Mouse (Mus musculus) cerebellum, adult 11 months (tissue): Measurements from ENCODE around the gene Gm4353.
"Not testable (repeated sequence)": the region's sequence is repeated elsewhere in the genome, so short reads cannot be mapped to it uniquely, and the experiment has no call there.

ENCODE experiments used
- DNase-seq: peaks from one replicate; pipeline ENCODE4 v3.0.0; 2022

Gene Gm4353

DNA sequence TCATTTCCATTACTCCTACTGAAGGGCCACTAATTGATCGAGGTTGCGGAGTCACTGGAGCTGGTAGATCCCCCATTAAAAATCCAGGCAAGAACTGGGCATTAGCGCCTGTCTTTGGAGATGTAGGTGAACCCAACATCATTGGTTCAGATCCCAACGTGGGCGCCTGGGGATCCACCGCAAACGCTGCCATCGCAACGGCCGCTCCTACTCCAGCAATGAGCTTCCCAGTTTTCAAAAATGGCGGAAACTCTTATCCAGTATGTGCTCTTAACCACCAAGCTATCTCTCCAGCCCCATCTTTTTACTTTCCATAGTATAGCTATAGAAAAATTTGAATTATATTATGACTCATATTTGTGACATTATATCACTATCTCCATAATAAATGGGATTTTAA lies at the start of gene Gm4353:
TSS of gene Gm4353 (minus strand) at position 270 of the 400 bp plus-strand sequence.
- DNase-seq = not testable (repeated sequence)

DNA sequence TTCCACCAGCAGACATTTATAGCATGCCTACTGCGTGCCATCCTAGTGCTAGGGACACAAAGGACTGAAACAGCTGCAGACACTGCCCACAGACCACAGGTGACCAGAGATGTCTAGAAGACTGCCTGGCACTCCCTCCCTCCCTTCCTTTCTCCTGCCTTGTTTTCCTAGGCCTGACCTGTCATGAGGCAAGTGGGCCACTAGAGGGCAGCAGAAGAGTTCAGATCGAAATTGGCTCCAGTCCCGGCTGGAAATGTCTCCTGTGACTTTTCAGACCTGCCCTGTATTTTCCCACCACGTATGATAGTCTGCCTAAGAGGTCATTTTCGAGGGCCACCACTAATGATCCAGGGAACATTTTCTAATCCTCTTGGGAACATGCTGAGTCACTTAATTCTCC lies 47.6 kb upstream of the Gm4353 start:
- DNase-seq = peak; percentile 64

DNA sequence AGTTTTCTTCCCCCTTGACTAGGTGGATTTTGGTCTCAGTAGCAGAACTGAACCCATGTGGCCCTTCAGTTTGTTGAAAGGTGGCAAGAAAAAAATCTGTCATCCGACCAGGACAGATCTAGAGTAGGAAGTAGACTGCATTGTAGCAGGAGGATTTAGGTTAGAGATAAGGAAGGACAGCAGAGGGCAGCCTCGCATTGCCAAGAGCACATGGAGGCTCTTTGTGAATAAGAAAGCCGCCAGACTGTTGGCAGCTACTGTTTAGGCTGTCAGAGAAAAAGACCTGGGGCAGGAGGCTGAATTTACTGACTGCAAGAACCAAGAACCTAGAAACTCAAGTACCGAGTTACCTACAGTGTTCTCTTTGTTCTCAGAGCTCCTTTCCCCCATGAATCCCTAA lies 47.0 kb upstream of the Gm4353 start:
- no peak for DNase-seq

DNA sequence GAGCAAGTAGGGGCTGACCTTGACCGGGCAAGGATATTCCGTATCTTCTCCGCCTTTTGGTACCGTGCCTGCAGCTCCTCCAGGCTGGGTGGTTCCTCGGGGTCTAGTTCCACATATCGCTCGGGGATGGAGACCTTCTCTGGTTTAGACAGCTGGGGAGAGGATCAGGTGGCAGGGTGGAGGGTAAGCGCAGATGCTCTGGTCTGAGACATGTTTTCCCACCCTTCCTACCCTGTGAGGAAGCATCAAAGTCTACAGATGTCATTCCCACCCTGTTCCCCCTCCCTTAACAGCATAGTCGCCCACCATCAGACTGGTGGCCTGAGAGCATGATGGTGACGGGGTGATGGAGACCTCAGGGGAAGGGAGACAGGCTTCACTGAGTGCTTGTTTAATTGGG lies 44.9 kb upstream of the Gm4353 start:
- no peak for DNase-seq

DNA sequence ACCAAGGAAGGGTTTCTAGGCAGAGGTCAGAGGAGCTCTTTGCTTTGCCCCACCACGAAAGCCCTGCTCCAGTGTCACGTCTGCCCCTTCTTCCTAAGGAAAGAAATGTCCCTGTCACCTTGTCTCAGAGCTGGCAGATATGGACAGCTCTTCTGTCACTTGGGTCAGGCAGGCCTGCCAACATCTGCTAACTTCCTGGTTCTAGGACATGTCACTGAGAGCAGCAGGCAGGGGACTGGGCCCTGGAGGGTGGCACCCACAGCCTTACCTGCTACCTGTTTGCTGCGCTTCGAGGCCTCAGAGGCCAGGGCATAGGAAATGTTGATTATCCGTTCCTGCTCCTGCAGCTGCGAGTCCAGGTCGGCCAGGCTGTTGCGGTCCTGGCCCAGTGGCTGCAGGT lies 43.9 kb upstream of the Gm4353 start:
- no peak for DNase-seq

DNA sequence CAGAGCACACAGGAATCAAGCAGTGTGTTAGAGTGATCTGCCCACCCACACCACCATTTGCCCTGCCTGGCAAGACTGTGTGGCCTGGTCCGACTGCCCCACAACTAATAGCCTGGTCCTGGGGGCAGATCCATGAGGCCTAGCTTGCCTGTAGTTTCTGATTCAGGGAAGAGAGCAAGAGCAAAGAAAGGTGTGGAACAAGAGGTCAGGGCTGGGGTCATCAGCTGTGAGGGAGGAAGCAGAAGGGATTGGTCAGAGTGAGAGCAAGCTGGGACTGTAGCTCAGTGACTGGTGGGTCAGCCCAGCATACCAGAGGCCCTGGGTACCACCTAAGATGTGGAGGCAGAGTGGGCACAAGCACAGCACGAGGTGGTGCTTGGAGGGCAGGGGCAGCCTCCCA lies 42.6 kb upstream of the Gm4353 start:
- DNase-seq = no peak

DNA sequence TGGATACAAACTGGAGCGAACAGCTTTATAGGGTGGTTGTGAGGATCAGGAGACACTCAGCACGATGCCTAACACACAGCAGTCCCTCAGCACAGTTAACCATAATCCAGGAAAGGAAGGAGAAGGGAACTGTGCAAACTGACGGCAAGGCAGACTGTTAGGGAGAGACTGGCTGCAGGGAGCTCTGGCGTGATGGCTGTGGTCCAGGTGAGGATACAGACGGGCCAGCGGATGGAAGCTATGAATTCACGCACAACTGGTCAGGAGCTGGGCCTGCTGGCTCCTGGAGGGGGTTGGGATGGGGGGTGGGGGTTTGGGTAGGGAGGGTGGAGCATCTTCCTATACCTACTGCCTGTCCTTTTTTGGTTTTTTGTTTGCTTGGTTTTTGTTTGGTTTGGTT lies 41.2 kb upstream of the Gm4353 start:
- DNase-seq = no peak

DNA sequence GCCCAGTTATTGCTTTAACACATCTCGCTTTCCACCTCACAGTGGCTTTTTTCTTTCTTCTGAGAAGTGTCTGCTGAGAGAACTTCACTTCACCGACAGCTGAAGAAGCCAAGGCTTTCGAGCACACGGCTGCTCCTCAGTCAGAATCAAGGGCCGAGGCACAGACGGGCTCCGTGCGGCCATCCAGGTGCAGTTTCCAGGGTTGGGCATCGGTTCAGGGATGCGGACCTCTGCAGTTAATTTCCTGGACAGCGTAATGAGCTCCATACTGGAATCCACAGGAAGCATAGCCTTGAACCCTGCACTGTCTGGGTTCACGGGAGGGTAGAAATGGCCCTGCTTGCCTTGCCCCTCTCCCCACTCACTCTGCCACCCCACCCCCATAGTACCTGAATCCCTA lies 39.6 kb upstream of the Gm4353 start:
- DNase-seq = no peak

DNA sequence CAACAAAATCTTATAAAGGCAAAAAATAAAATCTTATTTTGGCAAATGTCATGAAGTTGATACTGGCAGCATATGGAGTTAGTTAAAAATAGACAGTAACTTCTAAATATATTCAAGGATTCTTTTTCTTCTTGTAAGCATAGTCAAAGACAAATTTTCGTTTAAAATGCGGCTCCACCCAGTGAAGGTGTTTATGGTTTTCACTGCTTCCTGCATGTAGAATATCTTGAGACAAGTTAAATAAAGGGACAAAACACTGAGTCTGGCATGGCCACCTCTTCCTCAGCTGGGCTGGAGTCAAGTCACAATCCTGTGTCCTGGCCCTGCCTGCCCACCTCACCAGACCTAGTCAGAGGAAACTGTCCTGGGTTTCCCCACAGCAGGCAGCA lies 39.2 kb upstream of the Gm4353 start:
- no peak for DNase-seq

DNA sequence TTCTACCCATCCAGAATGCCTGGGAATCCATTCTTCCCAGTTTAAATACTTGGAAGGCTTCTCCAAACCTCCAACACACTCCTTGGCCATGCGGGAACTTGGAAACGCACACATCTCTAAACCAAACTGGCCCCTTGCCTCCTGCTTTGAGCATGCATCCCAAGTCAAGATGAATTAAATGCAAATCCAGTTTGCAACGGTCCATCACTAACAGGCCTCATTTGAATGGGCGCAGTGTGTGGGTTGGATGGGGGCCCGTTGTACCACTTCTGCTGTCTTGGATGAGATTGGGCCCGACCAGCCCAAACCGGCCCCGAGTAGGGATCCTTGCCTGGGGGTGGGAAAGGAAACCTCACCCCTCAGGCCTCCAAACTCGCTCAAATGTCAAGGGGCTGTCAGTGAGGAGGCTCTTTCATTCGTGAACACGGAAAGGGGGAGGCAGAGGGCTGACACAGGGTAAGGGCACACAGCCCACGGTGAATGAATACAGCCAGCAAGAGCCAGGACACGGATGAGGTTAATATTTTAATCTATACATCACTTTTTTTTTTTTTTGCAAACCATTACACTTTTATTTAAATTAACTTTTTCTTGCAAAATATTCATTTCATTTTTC lies 38.7 kb upstream of the Gm4353 start:
- no peak for DNase-seq

DNA sequence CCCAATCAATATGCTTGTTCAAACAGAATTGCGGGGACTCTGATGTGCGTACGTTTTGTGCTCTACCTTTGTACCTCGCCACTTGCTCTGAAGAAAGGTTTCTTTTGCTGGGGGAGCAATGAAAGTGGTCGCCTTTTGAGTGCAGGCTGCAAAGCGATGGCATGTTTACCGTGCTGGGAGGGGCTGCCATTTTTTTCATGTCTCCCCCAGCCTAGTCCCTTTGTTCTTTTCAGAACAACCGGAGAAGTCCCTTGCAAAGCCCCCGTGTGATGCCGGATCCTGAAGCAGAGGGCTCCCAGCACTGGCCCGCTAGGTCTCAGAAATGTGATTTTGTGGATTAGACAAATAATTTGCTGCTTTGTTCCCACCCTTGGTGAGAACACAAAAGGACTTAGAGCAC lies 36.8 kb upstream of the Gm4353 start:
- no peak for DNase-seq

DNA sequence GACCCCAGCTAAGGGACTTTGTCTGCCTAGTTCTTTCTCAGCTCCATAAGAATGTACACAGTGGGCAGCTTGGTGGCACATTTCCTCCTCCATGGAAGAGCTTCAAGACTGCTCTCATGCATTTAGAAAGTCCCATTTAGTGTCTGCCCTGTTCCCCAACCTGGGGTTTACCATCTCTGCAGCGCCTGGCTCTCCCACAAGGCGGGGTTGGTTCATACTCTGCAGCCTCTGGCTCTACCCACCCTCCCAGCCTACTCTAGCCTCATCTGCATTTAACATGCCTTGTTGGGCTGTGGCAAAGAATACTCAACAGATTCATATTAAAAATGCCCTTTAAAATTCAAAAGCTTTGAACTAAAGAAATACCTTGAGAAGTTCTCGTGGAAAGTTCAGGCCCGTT lies 36.3 kb upstream of the Gm4353 start:
- DNase-seq = no peak

DNA sequence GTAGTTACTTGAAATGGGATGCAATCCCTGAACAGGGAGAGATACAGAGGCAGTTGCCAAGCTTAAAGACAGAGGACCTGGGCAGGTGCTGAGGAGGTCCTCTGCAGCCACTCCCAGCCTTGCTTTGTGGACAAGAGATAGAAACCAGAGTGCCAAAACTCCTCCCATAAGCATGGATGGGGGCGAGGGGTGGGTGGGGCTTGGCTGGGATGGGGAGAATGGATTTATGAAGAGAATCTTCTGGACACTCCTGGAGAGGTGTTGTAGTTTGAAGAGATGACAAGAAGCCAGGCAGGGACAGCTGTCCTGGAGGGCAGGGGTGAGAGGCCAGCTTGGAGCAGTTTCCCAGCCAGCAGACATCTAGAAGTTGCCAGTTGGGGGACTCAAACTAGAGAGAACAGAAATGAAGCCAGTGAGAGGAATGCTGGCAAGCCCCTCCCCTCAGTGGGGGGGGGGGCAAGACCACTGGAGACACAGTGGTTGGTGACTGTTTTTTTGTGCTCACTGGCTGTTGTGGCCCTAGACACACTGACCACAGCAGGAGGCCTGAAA lies 34.9 kb upstream of the Gm4353 start:
- no peak for DNase-seq

DNA sequence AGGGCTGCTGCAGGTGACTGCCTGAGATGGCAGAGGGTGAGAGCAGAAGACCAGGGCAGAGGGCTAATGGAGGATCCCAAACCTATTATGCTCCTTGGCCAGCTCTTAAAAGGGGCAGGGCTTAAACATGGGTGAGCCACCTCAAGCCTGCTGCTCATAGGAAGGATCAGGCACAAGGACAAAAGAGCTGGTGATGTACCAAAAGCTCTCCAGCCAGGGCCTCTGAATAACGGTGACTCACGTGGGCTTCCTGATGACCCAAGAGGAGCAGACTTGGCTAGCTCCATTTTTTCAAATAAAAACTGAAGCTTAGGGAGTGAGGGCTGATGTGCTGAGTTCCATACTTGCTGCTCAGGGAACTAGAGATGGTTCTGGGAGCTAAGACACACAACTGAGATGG lies 31.6 kb upstream of the Gm4353 start:
- DNase-seq = no peak

DNA sequence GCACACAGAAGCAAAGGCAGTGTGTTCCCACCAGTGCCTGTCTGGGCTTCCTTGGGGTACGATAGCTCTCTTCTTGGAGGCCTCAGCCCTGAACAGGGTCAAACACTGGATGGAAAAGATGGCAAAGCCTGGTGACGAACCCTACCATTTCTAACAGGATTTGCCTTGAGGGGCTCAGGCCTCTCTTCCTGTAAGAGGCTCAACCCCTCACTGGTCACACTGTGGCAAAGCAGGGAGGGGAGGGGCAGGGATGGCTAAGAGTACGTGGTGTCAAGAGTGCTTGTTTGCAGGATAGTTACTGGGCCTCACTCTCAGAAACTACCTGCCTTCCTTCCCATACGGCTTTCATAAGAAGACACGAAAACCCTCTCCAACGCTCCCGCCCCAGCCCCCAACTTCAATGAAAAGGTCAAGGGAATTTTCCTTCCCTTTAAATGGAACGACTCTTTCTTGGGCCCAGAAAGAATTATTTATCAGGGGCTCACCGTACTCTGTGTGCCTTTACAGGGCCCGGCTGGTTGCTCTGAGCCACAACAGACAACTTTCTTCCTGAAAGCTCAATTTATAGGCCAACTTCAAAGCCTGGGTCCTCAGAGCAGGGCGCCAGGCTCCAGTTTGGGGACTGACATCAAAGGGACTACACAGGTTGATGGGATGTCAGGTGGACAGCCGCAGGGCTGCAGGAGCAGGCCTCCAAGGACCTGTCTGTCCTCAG lies 30.9 kb upstream of the Gm4353 start:
- DNase-seq = no peak

DNA sequence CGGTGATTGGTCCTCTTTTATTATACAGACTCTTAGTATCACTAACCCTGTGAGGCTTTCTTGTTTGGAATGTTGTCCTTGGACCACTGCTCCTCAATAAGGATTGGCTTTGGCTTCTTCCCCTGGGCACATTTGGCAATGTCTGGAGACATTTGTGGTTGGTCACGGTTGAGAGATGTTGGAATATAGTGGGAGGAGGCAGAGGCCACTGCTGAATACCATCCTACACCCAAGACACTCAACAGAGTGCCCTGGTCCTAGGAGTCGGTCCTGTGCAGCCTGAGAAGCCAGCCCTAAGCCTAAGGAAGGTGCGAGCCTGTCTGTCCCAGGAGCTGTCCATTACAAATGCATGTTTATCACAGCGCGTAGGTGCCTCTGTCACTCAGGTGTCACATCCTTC lies 27.1 kb upstream of the Gm4353 start:
- DNase-seq = no peak

DNA sequence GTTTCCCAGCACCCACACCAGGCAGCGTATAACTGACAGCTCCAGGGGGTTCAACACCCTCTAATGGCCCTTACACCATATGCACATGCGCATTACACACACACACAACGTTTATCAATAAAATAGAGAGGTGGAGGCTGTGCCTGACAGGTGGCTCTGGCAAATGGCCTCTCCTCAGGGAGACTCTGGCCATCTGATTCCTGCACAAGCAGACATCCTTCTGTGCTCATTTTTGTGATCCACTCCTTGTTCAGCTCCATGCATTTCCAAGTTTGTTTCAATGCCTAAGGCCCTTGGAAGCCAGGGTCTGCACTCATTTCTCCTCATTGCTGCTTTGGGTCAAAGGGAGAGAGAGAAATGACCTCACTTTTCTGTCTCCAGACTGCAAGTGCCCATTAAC lies 26.2 kb upstream of the Gm4353 start:
- no peak for DNase-seq

DNA sequence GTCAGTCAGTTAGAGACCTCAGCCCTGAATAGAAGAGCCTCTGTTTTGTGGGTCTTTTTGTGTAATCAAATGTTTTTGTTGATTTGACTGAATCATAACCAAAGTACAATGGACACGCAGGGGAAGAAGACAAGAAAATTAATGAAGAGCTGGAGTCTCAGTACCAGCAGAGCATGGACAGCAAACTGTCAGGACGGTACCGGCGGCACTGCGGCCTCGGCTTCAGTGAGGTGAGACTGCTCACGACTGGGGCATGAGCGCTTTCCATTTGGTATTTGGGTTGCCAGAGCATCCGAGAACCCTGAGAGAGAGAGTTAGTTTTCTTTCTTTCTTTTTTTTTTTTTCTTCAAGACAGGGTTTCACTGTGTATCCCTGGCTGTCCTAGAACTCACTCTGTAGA lies 18.7 kb upstream of the Gm4353 start:
- no peak for DNase-seq

DNA sequence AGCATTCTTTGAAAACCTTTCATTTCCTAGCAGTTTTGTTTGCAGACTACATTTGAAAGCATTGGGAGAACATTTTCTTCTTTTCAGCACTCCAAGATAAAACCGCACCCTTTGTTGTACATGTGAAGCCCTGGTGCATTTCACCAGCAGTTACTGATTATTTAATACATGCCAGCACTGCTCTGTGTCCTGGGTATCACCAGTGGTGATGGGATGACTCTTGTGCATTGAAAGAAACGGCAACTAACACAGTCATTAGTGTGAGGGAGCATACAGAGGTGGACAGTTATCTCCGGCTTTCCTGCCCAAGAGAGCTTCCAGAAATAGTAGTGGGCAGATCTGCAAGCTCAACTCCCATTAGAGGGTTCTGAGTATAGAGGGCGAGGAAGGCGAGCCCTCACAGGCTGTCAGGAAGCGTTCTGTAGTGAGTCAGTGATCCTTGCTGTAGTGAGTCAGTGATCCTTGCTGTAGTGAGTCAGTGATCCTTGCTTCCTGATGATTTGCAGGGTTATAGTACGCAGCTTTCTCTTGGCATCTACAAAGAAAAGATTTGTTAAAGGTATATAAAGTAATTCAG lies 15.6 kb upstream of the Gm4353 start:
- DNase-seq = no peak

DNA sequence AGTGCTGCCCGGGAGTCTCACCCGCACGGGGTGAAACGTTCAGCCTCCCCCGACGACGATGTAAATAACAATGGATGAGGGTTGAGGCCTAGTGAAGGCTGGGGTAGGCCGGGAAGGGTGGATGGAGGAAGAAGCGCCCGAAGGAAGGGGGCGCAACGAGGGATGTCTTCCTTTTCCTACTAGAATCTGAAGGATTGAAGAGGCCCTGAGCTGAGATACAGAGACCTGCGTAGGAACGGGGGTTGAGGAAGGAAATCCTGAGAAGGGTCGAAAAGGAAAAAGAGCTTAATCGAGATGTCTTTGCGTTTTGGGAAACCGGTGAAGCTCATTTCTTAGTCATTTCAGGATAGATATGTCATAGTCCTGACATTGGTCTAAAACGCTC lies 9.0 kb upstream of the Gm4353 start:
- DNase-seq = no peak

DNA sequence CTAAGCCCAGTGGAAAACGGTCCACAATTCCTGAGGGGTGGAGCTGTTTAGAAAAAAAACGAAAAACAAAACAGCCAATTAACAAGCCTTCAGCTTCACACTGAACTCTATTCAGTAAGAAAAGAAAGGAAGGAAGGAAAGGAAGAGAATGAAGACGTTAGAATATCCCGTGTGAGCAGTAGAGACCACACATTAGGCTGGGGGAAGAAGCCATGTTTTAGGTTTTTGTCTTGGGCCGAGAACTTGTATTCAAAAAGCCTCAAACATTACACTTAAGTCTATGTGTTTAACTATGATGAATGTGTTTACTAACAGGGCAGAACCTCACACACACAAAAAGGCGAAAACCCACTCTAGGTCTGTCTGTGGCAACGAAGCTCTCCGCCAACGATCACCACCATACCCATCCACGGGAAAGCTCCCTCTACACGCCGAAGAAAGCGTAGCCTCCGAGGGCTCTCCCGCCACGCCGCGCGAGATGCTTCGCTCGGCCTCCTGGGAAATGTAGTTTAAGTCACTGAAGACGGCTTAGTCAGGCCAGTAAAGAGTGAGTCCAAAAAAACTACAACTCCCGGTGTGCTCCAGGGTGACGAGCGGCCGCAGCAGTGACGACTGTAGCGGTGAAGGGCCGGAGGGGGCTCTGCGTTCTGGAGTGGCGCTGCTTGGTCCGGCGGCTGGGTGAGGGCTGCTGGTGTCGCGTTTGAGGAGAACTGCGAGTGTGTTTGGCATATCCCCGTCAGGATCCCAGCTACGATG lies 8.5 kb upstream of the Gm4353 start:
- peak; percentile 96 for DNase-seq

DNA sequence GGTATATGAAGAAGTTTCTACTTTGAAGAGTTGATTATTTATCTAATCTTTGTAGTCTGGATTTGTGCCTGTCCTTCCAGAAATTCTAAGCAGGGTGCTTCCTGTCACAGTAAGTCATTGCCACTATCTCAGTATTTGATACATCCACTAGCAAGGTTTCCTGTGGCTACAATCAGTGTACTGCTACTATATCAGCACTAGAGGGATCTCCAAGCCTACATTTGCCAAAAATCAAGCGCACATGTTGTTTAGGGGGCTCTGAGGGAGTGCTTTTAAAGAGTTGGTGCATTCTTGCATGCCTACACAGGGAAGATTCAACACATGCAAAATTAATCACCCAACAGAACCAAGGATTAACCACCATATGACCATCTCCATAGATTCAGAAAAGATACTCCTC lies 23.7 kb downstream of the Gm4353 start:
- no peak for DNase-seq

DNA sequence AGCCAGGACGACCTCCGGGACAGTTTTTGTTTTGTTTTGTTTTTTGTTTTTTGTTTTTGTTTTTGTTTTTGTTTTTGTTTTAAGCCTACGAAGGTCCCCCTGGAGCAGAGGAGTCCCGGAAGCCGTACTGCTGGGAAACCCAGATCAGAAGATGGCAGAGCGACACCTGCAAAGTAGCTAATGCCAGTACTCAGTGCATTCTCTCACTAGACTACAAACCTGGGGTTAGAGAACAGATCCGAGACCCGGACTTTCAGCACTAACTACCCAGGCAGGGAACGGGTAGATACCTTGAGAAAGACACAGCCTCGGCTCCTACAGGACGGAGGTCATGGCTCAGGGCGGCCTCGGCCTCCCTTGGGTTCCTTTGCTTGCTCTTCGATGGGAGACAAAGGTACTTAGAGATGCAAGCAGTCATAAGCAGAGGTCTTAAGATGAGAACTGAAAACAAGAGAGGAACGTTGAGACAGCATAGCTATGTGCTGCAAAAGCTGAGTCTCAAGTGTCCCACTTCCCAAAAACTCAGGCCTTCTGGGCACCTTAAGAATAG lies 43.9 kb downstream of the Gm4353 start:
- no peak for DNase-seq
